Mouse (Mus musculus): Measurements from ENCODE around the gene Gm4131. TPM values are rescaled to one million over a fixed set of nuclear protein-coding genes. Genes with fewer than 3 reads are reported as not detected.

Gene Gm4131
- not detected in 4 replicates for total RNA-seq (2023)

DNA sequence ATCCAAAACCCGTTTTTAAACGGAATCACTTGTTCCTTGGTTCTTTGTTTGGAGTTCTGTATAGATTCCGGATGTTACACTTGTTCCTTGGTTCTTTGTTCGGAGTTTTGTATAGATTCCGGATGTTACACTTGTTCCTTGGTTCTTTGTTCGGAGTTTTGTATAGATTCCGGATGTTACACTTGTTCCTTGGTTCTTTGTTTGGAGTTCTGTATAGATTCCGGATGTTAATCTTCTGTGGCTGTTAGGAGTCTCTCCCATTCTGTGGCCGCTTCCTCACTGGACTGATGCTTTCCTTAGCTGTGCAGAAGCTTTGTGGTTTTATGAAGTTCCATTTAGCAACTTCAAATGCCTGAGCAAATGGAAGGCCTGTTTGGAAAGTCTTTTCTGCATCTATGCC, at the start of gene Gm4131:
Gene Gm4131, minus strand, starts transcription at position 101 of the 400 bp plus-strand sequence.

DNA sequence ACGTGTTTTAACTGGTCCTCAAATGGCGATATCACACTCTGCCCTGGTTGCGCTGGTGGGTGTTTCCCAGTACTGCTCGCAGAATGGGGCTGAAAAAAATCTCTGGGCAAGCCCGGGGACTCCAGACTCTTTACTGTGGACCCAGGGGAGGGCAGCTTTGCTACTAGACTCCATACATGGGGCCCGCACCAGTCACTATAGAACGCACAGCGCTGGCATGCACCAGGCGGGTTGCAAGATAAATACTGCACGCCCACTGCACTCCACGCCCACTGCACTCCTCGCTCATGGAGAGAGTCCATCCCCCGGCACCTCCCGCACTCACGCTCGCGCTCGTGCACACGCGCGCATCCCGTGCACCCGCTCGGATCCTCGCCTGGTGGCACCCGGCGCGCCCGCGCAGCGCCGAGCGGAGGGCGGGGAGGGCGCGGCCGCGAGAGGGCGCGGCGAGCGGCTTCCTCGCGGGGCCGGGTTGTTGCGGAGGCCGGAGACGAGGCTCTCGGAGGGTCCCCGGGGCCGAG, 11.4 kb downstream of the Gm4131 start, which contains the start of gene Fam124a:
Gene Fam124a, plus strand, starts transcription at position 429 of the 521 bp plus-strand sequence.

DNA sequence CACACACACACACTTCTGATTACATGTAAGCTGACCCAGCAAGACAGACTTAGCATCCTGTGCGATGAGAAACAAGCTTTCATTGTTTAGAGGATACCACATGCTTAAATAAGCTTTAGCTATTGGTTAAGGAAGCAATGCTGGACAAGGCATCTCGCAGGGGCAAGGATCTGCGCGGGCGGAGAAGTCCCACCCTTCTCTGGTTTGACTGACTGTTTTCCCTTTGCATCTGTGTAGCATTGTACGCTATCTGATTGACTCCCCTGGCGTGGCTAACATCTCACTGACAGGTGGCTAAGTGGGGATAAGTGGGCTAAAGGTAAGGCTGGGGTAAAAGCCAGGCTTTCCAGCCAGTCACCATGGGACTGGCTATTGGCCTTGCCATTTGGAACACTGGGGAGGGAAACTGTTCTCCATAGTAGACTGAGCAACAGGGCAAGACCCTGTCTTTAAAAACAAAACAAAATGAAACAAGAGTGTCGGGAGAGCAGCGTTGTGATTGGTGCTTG, 110.4 kb downstream of the Gm4131 start, which contains the start of gene Gucy1b2:
Gene Gucy1b2, minus strand, starts transcription at position 51 of the 509 bp plus-strand sequence.

Other genes starting within 250 kb of the Gm4131 start
- gene Gucy1b2, start 110.6 kb downstream of the Gm4131 start, total RNA-seq (2023), result not detected in 4 replicates
- not detected in 4 replicates for gene Fam124a, start 11.2 kb downstream of the Gm4131 start, total RNA-seq (2023)
- not detected in 4 replicates for gene Serpine3, start 96.7 kb upstream of the Gm4131 start, total RNA-seq (2023)
- 76.3 to 92.7 TPM (median 84.6 TPM) in 4 replicates for gene Ints6, start 194.2 kb upstream of the Gm4131 start, total RNA-seq (2023)

Data from B cell, adult 62 days (primary cell).